Mouse (Mus musculus) frontal cortex, postnatal 36 days (tissue): ENCODE results near the gene Bzw1.
"Not testable (repeated sequence)": the region's sequence is repeated elsewhere in the genome, so short reads cannot be mapped to it uniquely, and the experiment has no call there.

Source experiments
- DNase-seq, 2 experiments: peaks; one replicate each; pipeline ENCODE4 v3.0.0; 2022; ENCODE audit warnings: low spot score in 2 of 2

Bzw1 gene

GRCm38 (mm10) chr1:58392652-58393283, at the start of gene Bzw1:
Gene Bzw1 (plus strand): TSS chr1:58392898.
- DNase-seq: peak; percentile 91 to 93

- DNase-seq: no peak
Observed at GRCm38 (mm10) chr1:58343861-58344260, 48.8 kb upstream of the Bzw1 start.

GRCm38 (mm10) chr1:58344570-58344969, 48.1 kb upstream of the Bzw1 start:
- DNase-seq: no peak

- no peak for DNase-seq
Observed at GRCm38 (mm10) chr1:58346159-58346558, 46.5 kb upstream of the Bzw1 start.

GRCm38 (mm10) chr1:58348712-58349111, 44.0 kb upstream of the Bzw1 start:
- no peak for DNase-seq

- DNase-seq: no peak
Observed at GRCm38 (mm10) chr1:58353238-58353893, 39.3 kb upstream of the Bzw1 start.

GRCm38 (mm10) chr1:58358958-58359901, 33.5 kb upstream of the Bzw1 start:
- peak; percentile 67 to 79 for DNase-seq

- no peak for DNase-seq
Observed at GRCm38 (mm10) chr1:58362296-58362695, 30.4 kb upstream of the Bzw1 start.

GRCm38 (mm10) chr1:58364551-58364950, 28.1 kb upstream of the Bzw1 start:
- DNase-seq: no peak

GRCm38 (mm10) chr1:58365829-58366228, 26.9 kb upstream of the Bzw1 start:
- no peak for DNase-seq

GRCm38 (mm10) chr1:58366737-58367471, 25.8 kb upstream of the Bzw1 start:
- DNase-seq: peak; percentile 9 to 20

- DNase-seq: no peak
Observed at GRCm38 (mm10) chr1:58369716-58370115, 23.0 kb upstream of the Bzw1 start.

GRCm38 (mm10) chr1:58374266-58374665, 18.4 kb upstream of the Bzw1 start:
- not testable (repeated sequence) for DNase-seq

GRCm38 (mm10) chr1:58375574-58376147, 17.0 kb upstream of the Bzw1 start:
- no peak for DNase-seq

GRCm38 (mm10) chr1:58382586-58383281, 10.0 kb upstream of the Bzw1 start:
- DNase-seq: no peak

- DNase-seq: no peak
Observed at GRCm38 (mm10) chr1:58391421-58392267, 1.1 kb upstream of the Bzw1 start.

GRCm38 (mm10) chr1:58392268-58392651, 438 bp upstream of the Bzw1 start:
- no peak for DNase-seq

- peak; percentile 37 to 44 for DNase-seq
Observed at GRCm38 (mm10) chr1:58393284-58394195, 842 bp downstream of the Bzw1 start.

- no peak for DNase-seq
Observed at GRCm38 (mm10) chr1:58395341-58395740, 2.6 kb downstream of the Bzw1 start.
